Mouse (Mus musculus) MEL (cell line): ENCODE data around the gene Gm20388.
A peak's percentile ranks its signal among the peaks of the same experiment; 100 is the strongest.

ENCODE experiments used
- CHD1 ChIP-seq: IDR thresholded peaks from 2 replicates; pipeline ENCODE4 v1.6.1; 2012; ENCODE audit warnings: low read depth, mild to moderate bottlenecking, inconsistent platforms, low read length, improper control_type of control experiment
- CTCF ChIP-seq, 3 experiments: IDR thresholded peaks in 2 of 3; conservative IDR thresholded peaks in 1 of 3; 2 replicates each; pipeline ENCODE4 v1.5.1; 2011 to 2012; ENCODE audit warnings: low read length in 3 of 3, low read depth in 2 of 3, mild to moderate bottlenecking in 2 of 3, improper control_type of control experiment in 1 of 3, inconsistent platforms in 1 of 3, mixed read lengths in 1 of 3, moderate library complexity in 1 of 3; ENCODE audit not compliant: control insufficient read depth in 1 of 3, insufficient read depth in 1 of 3, poor library complexity in 1 of 3, severe bottlenecking in 1 of 3
- EP300 ChIP-seq, 2 experiments: IDR thresholded peaks; 2 replicates each; pipeline ENCODE4 v1.6.1; 2011; ENCODE audit warnings: improper control_type of control experiment in 2 of 2, low read length in 2 of 2, low read depth in 1 of 2, mild to moderate bottlenecking in 1 of 2
- HCFC1 ChIP-seq: IDR thresholded peaks from 2 replicates; pipeline ENCODE4 v1.6.1; 2012; ENCODE audit warnings: low read depth, mild to moderate bottlenecking, inconsistent platforms, low read length, improper control_type of control experiment, moderate library complexity
- POLR2A ChIP-seq, 2 experiments: IDR thresholded peaks; 2 replicates each; pipeline ENCODE4 v1.6.1; 2011 to 2012; ENCODE audit warnings: low read length in 2 of 2, mild to moderate bottlenecking in 2 of 2, control low read depth in 1 of 2, improper control_type of control experiment in 1 of 2, low read depth in 1 of 2, moderate library complexity in 1 of 2; ENCODE audit not compliant: control insufficient read depth in 1 of 2, insufficient read depth in 1 of 2, poor library complexity in 1 of 2
- ZMIZ1 ChIP-seq: IDR thresholded peaks from 2 replicates; pipeline ENCODE4 v1.6.1; 2012; ENCODE audit warnings: low read depth, mild to moderate bottlenecking, inconsistent platforms, low read length, improper control_type of control experiment, moderate library complexity
- ZNF384 ChIP-seq: IDR thresholded peaks from 2 replicates; pipeline ENCODE4 v1.6.1; 2012; ENCODE audit warnings: low read depth, mild to moderate bottlenecking, inconsistent platforms, low read length, improper control_type of control experiment

GRCm38 (mm10) chr8:120470170-120470569 lies 559.5 kb downstream of the Gm20388 start:
- no peak for TF ChIP-seq CHD1
- peak in 1 of 2 experiments; percentile 66; a peak in 2 of 4 replicates for TF ChIP-seq EP300 (IDR thresholded peaks at IDR 0.05; ENCODE audit: low read depth in 1 of 2, low read length in 2 of 2)
- no peak for TF ChIP-seq ZNF384
- TF ChIP-seq CTCF (IDR thresholded peaks at IDR 0.05 in 2 of 3, conservative IDR thresholded peaks at IDR 0.05 in 1 of 3; ENCODE audit: control insufficient read depth in 1 of 3, insufficient read depth in 1 of 3, low read depth in 2 of 3, low read length in 3 of 3, poor library complexity in 1 of 3, severe bottlenecking in 1 of 3): no peak
- TF ChIP-seq HCFC1: no peak
- TF ChIP-seq POLR2A (IDR thresholded peaks at IDR 0.05; ENCODE audit: control insufficient read depth in 1 of 2, insufficient read depth in 1 of 2, low read depth in 1 of 2, low read length in 2 of 2, poor library complexity in 1 of 2): peak in 1 of 2 experiments; percentile 30; a peak in 1 of 4 replicates
- no peak for TF ChIP-seq ZMIZ1
